Mouse (Mus musculus): Measurements from ENCODE around the gene Ptbp3.

Gene Ptbp3

GRCm38 (mm10) chr4:59435951-59436350 lies 113.2 kb downstream of the Ptbp3 start:
- no peak for DNase-seq (ENCODE audit: low read depth)

GRCm38 (mm10) chr4:59434039-59434438 lies 115.1 kb downstream of the Ptbp3 start:
- no peak for DNase-seq (ENCODE audit: low read depth)

- no peak for DNase-seq (ENCODE audit: low read depth)
Observed at GRCm38 (mm10) chr4:59429128-59429527, 120.0 kb downstream of the Ptbp3 start.

- DNase-seq (ENCODE audit: low read depth), result no peak
Observed at GRCm38 (mm10) chr4:59426429-59426828, 122.7 kb downstream of the Ptbp3 start.

GRCm38 (mm10) chr4:59422808-59423207 lies 126.4 kb downstream of the Ptbp3 start:
- no peak for DNase-seq (ENCODE audit: low read depth)

GRCm38 (mm10) chr4:59422025-59422783 lies 127.0 kb downstream of the Ptbp3 start:
- DNase-seq (ENCODE audit: low read depth), result no peak
